Mouse (Mus musculus): ENCODE measurements around the gene Utrn.

Utrn gene

GRCm38 (mm10) chr10:12380139-12380538, 489.0 kb downstream of the Utrn start:
- no peak for DNase-seq

DNA sequence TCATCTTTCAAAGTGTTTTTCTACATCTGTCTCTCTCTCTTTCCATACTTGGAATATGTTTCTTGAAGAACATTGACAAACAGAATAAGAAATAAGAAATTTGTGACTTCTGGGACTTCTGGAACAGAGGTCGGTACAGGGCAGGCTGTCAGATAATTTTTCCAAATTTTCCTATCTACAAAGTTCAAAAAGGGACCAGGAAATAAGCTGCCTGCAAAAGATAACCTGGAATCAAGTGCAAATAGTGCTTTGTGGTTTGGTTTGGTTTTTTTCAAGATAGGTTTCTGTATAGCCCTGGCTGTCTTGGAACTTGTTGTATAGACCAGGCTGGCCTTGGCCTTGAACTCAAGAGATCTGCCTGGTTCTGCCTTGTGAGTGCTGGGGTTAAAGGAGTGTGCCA, 490.0 kb downstream of the Utrn start:
- DNase-seq, result no peak

GRCm38 (mm10) chr10:12377727-12378126, 491.4 kb downstream of the Utrn start:
- no peak for DNase-seq

DNA sequence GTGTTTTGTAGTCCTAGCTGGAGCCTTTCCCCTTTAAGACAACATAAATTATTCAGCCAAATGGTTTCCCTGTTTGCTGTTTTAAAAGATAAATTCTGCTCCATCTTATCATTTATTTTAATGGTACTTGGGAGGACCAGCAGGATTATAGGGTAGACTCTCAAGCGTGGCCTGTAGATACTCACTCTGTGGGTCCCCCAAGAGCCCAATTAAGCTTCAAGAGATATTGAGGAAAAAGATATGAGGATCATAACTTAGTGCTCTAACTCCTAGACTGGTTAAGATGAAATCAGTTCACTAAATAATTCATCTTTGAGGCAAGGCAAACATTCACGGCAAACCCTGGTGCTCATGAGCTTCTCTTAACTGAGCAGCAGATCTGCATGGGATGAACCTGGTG, 493.1 kb downstream of the Utrn start:
- no peak for DNase-seq

GRCm38 (mm10) chr10:12374741-12375140, 494.4 kb downstream of the Utrn start:
- DNase-seq, result no peak

DNA sequence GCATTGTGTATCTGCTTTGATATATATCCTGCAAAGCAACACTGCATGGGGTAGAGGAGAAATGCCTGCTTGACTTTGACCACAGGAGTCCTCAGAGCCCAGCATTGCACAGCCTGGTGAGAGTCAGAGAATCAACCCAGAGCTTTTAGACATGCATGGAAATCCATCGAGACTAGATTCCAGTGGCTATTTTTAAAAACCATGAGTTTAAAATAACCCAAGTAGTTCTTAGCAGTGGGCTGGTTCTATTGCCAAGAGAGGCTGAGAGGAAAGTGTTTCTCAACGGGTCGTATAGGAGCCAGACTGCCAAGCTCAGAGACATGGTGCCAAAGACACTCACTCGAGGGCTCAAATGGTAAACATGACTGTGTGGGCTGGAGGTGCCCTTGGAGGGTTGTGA, 514.6 kb downstream of the Utrn start:
- DNase-seq, result no peak

- DNase-seq, result no peak
Measured at GRCm38 (mm10) chr10:12354106-12354505, 515.1 kb downstream of the Utrn start.

DNA sequence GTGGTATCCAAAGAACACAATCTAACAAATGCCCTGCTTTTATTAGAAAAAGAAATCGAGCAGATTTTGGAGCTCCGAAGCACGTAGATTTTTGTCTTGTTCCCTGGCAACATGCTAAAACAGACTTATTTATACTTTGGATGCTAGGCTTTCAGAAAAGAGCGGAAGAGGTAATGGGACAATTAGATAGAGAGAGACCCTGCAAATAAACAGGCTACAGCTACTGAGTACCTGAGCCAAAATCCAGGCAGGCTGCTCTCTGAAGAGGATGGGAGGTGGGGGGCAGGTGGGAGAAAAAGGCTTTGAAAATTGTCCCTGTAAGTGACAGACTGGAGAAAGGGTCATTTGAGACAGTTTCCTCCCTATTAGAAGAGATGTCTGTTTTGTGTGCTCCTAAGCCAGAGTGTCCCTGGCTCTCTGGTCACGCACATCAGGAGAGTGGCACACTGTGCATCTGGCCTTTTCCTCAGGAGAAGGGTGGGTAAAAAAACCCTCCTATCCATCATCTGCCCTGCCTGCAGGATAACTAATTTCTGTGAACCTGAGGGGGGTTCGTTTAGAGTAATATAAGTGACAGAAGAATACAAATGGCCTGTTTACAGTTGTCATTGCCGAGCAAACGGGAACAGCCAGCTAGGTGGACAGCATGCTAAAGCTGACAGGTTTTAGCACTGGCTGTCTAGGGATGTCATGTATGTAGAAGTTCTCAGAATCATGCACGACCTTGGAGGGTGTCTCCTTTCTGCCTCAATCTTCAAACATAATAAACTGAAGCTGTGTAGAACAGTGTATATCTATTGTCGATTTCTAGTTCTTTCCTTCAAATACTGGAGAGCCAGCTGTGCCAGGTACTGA, 529.2 kb downstream of the Utrn start:
- no peak for DNase-seq

- no peak for DNase-seq
Measured at GRCm38 (mm10) chr10:12339005-12339703, 530.0 kb downstream of the Utrn start.

All from cerebellum, postnatal 36 days (tissue).